Mouse (Mus musculus): ENCODE data around the gene Sdr9c7. TPM values are rescaled to one million over a fixed set of nuclear protein-coding genes. Genes with fewer than 3 reads are reported as not detected.
"Not testable (repeated sequence)": the region's sequence is repeated elsewhere in the genome, so short reads cannot be mapped to it uniquely, and the experiment has no call there.

Sdr9c7 gene
- polyA plus RNA-seq, 1 experiment, result 1.3 TPM

- no peak for DNase-seq
- Histone ChIP-seq H3K36me3 (ENCODE audit: control insufficient read depth, insufficient read depth, low read length) (no peaks in the 10 kb centered on the region), H3K4me3 (ENCODE audit: control insufficient read depth, insufficient read depth, low read length) (no peak overlapping the region), H3K27me3 (ENCODE audit: control insufficient read depth, insufficient read depth, low read length) (no peaks in the 10 kb centered on the region), H3K4me1 (replicated peaks; ENCODE audit: control insufficient read depth, insufficient read depth, low read length) (peaks cover 4% of the 10 kb centered on the region; the same call in 1 of the 2 replicates), H3K27ac (ENCODE audit: control insufficient read depth, insufficient read depth, low read length) (no peak overlapping the region)
- WGBS, result 88% methylated on average over 1 of the region's 1 CpGs
- TF ChIP-seq POLR2A (IDR thresholded peaks at IDR 0.05; ENCODE audit: control insufficient read depth, extremely low read depth, insufficient read depth, low read length, poor library complexity) (no peak), CTCF (IDR thresholded peaks at IDR 0.05; ENCODE audit: borderline replicate concordance, control insufficient read depth, extremely low read depth, insufficient read depth, low read length, poor library complexity) (no peak)
Measured at GRCm38 (mm10) chr10:127891481-127891880, 6.8 kb upstream of the Sdr9c7 start.

GRCm38 (mm10) chr10:127893163-127894022 is 4.9 kb upstream of the Sdr9c7 start:
- H3K27me3 ChIP-seq (ENCODE audit: control insufficient read depth, insufficient read depth, low read length); H3K27ac ChIP-seq (ENCODE audit: control insufficient read depth, insufficient read depth, low read length); H3K36me3 ChIP-seq (ENCODE audit: control insufficient read depth, insufficient read depth, low read length); H3K4me1 ChIP-seq (replicated peaks; ENCODE audit: control insufficient read depth, insufficient read depth, low read length); H3K4me3 ChIP-seq (ENCODE audit: control insufficient read depth, insufficient read depth, low read length): not testable (repeated sequence)
- 55% methylated on average over 5 of the region's 5 CpGs for WGBS
- DNase-seq, result peak; percentile 21

- no peaks in the 10 kb centered on the region for H3K36me3 ChIP-seq (ENCODE audit: control insufficient read depth, insufficient read depth, low read length)
- H3K27ac ChIP-seq (ENCODE audit: control insufficient read depth, insufficient read depth, low read length), result no peak overlapping the region
- peaks cover 4% of the 10 kb centered on the region; the same call in 1 of the 2 replicates for H3K4me1 ChIP-seq (replicated peaks; ENCODE audit: control insufficient read depth, insufficient read depth, low read length)
- H3K27me3 ChIP-seq (ENCODE audit: control insufficient read depth, insufficient read depth, low read length), result no peaks in the 10 kb centered on the region
- no peak overlapping the region for H3K4me3 ChIP-seq (ENCODE audit: control insufficient read depth, insufficient read depth, low read length)
- DNase-seq, result no peak
- TF ChIP-seq CTCF (IDR thresholded peaks at IDR 0.05; ENCODE audit: borderline replicate concordance, control insufficient read depth, extremely low read depth, insufficient read depth, low read length, poor library complexity), result no peak
- no peak for TF ChIP-seq POLR2A (IDR thresholded peaks at IDR 0.05; ENCODE audit: control insufficient read depth, extremely low read depth, insufficient read depth, low read length, poor library complexity)
- 65% methylated on average over 5 of the region's 5 CpGs for WGBS
Measured at GRCm38 (mm10) chr10:127896705-127897104, 1.6 kb upstream of the Sdr9c7 start.

GRCm38 (mm10) chr10:127897506-127897905 is 812 bp upstream of the Sdr9c7 start:
- 89% methylated on average over 3 of the region's 3 CpGs for WGBS
- Histone ChIP-seq H3K36me3 (ENCODE audit: control insufficient read depth, insufficient read depth, low read length) (no peaks in the 10 kb centered on the region), H3K4me3 (ENCODE audit: control insufficient read depth, insufficient read depth, low read length) (no peak overlapping the region), H3K27ac (ENCODE audit: control insufficient read depth, insufficient read depth, low read length) (no peak overlapping the region), H3K4me1 (replicated peaks; ENCODE audit: control insufficient read depth, insufficient read depth, low read length) (peaks cover 4% of the 10 kb centered on the region; the same call in 1 of the 2 replicates), H3K27me3 (ENCODE audit: control insufficient read depth, insufficient read depth, low read length) (no peaks in the 10 kb centered on the region)
- no peak for TF ChIP-seq POLR2A (IDR thresholded peaks at IDR 0.05; ENCODE audit: control insufficient read depth, extremely low read depth, insufficient read depth, low read length, poor library complexity)
- no peak for TF ChIP-seq CTCF (IDR thresholded peaks at IDR 0.05; ENCODE audit: borderline replicate concordance, control insufficient read depth, extremely low read depth, insufficient read depth, low read length, poor library complexity)
- no peak for DNase-seq

GRCm38 (mm10) chr10:127899783-127900182 is 1.5 kb downstream of the Sdr9c7 start:
- H3K4me1 ChIP-seq (replicated peaks; ENCODE audit: control insufficient read depth, insufficient read depth, low read length), result no peaks in the 10 kb centered on the region
- H3K36me3 ChIP-seq (ENCODE audit: control insufficient read depth, insufficient read depth, low read length), result no peaks in the 10 kb centered on the region
- H3K4me3 ChIP-seq (ENCODE audit: control insufficient read depth, insufficient read depth, low read length), result no peak overlapping the region
- H3K27ac ChIP-seq (ENCODE audit: control insufficient read depth, insufficient read depth, low read length), result no peak overlapping the region
- no peaks in the 10 kb centered on the region for H3K27me3 ChIP-seq (ENCODE audit: control insufficient read depth, insufficient read depth, low read length)
- no peak for TF ChIP-seq CTCF (IDR thresholded peaks at IDR 0.05; ENCODE audit: borderline replicate concordance, control insufficient read depth, extremely low read depth, insufficient read depth, low read length, poor library complexity)
- no peak for TF ChIP-seq POLR2A (IDR thresholded peaks at IDR 0.05; ENCODE audit: control insufficient read depth, extremely low read depth, insufficient read depth, low read length, poor library complexity)
- WGBS, result 66% methylated on average over 5 of the region's 5 CpGs
- no peak for DNase-seq

- H3K36me3 ChIP-seq (ENCODE audit: control insufficient read depth, insufficient read depth, low read length), result no peaks in the 10 kb centered on the region
- DNase-seq, result no peak
- TF ChIP-seq POLR2A (IDR thresholded peaks at IDR 0.05; ENCODE audit: control insufficient read depth, extremely low read depth, insufficient read depth, low read length, poor library complexity) (no peak), CTCF (IDR thresholded peaks at IDR 0.05; ENCODE audit: borderline replicate concordance, control insufficient read depth, extremely low read depth, insufficient read depth, low read length, poor library complexity) (no peak)
- H3K27me3 ChIP-seq (ENCODE audit: control insufficient read depth, insufficient read depth, low read length), result no peaks in the 10 kb centered on the region
- H3K4me3 ChIP-seq (ENCODE audit: control insufficient read depth, insufficient read depth, low read length), result no peak overlapping the region
- no peak overlapping the region for H3K27ac ChIP-seq (ENCODE audit: control insufficient read depth, insufficient read depth, low read length)
- H3K4me1 ChIP-seq (replicated peaks; ENCODE audit: control insufficient read depth, insufficient read depth, low read length), result no peaks in the 10 kb centered on the region
- 85% methylated on average over 4 of the region's 4 CpGs for WGBS
Measured at GRCm38 (mm10) chr10:127901751-127902150, 3.4 kb downstream of the Sdr9c7 start.

- Histone ChIP-seq H3K4me1 (replicated peaks; ENCODE audit: control insufficient read depth, insufficient read depth, low read length) (no peaks in the 10 kb centered on the region), H3K27ac (ENCODE audit: control insufficient read depth, insufficient read depth, low read length) (no peak overlapping the region), H3K27me3 (ENCODE audit: control insufficient read depth, insufficient read depth, low read length) (no peaks in the 10 kb centered on the region), H3K4me3 (ENCODE audit: control insufficient read depth, insufficient read depth, low read length) (no peak overlapping the region), H3K36me3 (ENCODE audit: control insufficient read depth, insufficient read depth, low read length) (no peaks in the 10 kb centered on the region)
- TF ChIP-seq POLR2A (IDR thresholded peaks at IDR 0.05; ENCODE audit: control insufficient read depth, extremely low read depth, insufficient read depth, low read length, poor library complexity) (no peak), CTCF (IDR thresholded peaks at IDR 0.05; ENCODE audit: borderline replicate concordance, control insufficient read depth, extremely low read depth, insufficient read depth, low read length, poor library complexity) (no peak)
- WGBS, result 81% methylated on average over 1 of the region's 1 CpGs
- no peak for DNase-seq
Measured at GRCm38 (mm10) chr10:127903116-127903515, 4.8 kb downstream of the Sdr9c7 start.

All from thymus, adult 2 months (tissue).